Mouse (Mus musculus): Measurements from ENCODE around the gene Tnnt1. TPM values are rescaled to one million over a fixed set of nuclear protein-coding genes. Genes with fewer than 3 reads are reported as not detected.
"Not testable (repeated sequence)": the region's sequence is repeated elsewhere in the genome, so short reads cannot be mapped to it uniquely, and the experiment has no call there.

Tnnt1 gene
- polyA plus RNA-seq, 1 experiment: 1.8 TPM

- 15% methylated on average over 28 of the region's 28 CpGs for WGBS
- H3K27ac ChIP-seq (ENCODE audit: control insufficient read depth, insufficient read depth, low read length): no peak within 1 kb of the TSS
- H3K4me1 ChIP-seq (replicated peaks; ENCODE audit: control insufficient read depth, insufficient read depth, low read length): no peaks in the 10 kb centered on the region; the same call in 1 of the 2 replicates
- H3K27me3 ChIP-seq (ENCODE audit: control insufficient read depth, insufficient read depth, low read length): peaks cover 5% of the 10 kb centered on the region
- peak within 1 kb of the TSS; percentile 9; the same call in 1 of the 2 replicates for H3K4me3 ChIP-seq (ENCODE audit: control insufficient read depth, insufficient read depth, low read length)
- no peaks in the 10 kb centered on the region for H3K36me3 ChIP-seq (ENCODE audit: control insufficient read depth, insufficient read depth, low read length)
- TF ChIP-seq CTCF (IDR thresholded peaks at IDR 0.05; ENCODE audit: borderline replicate concordance, control insufficient read depth, extremely low read depth, insufficient read depth, low read length, poor library complexity) (no peak), POLR2A (IDR thresholded peaks at IDR 0.05; ENCODE audit: control insufficient read depth, extremely low read depth, insufficient read depth, low read length, poor library complexity) (no peak)
- DNase-seq: no peak
Measured at GRCm38 (mm10) chr7:4532005-4532729, 16.0 kb upstream of the Tnnt1 start, which contains the start of gene Dnaaf3. Dnaaf3 (minus strand) TSS chr7:4532453.

GRCm38 (mm10) chr7:4530166-4530565, 14.0 kb upstream of the Tnnt1 start:
- H3K27me3 ChIP-seq (ENCODE audit: control insufficient read depth, insufficient read depth, low read length); H3K4me3 ChIP-seq (ENCODE audit: control insufficient read depth, insufficient read depth, low read length); H3K4me1 ChIP-seq (replicated peaks; ENCODE audit: control insufficient read depth, insufficient read depth, low read length); DNase-seq; H3K27ac ChIP-seq (ENCODE audit: control insufficient read depth, insufficient read depth, low read length); H3K36me3 ChIP-seq (ENCODE audit: control insufficient read depth, insufficient read depth, low read length): not testable (repeated sequence)
- 87% methylated on average over 8 of the region's 8 CpGs for WGBS

GRCm38 (mm10) chr7:4527302-4527689, 11.1 kb upstream of the Tnnt1 start:
- Histone ChIP-seq H3K27me3 (ENCODE audit: control insufficient read depth, insufficient read depth, low read length) (peaks cover 5% of the 10 kb centered on the region), H3K4me1 (replicated peaks; ENCODE audit: control insufficient read depth, insufficient read depth, low read length) (peaks cover 4% of the 10 kb centered on the region), H3K36me3 (ENCODE audit: control insufficient read depth, insufficient read depth, low read length) (no peaks in the 10 kb centered on the region), H3K27ac (ENCODE audit: control insufficient read depth, insufficient read depth, low read length) (no peak overlapping the region), H3K4me3 (ENCODE audit: control insufficient read depth, insufficient read depth, low read length) (no peak overlapping the region)
- 74% methylated on average over 18 of the region's 18 CpGs for WGBS
- DNase-seq: no peak
- no peak for TF ChIP-seq POLR2A (IDR thresholded peaks at IDR 0.05; ENCODE audit: control insufficient read depth, extremely low read depth, insufficient read depth, low read length, poor library complexity)

- H3K27me3 ChIP-seq (ENCODE audit: control insufficient read depth, insufficient read depth, low read length): peaks cover under 1% of the 10 kb centered on the region
- peak; percentile 83; the same call in 1 of the 2 replicates for TF ChIP-seq CTCF (IDR thresholded peaks at IDR 0.05; ENCODE audit: borderline replicate concordance, control insufficient read depth, extremely low read depth, insufficient read depth, low read length, poor library complexity)
- no peak for TF ChIP-seq POLR2A (IDR thresholded peaks at IDR 0.05; ENCODE audit: control insufficient read depth, extremely low read depth, insufficient read depth, low read length, poor library complexity)
- H3K4me3 ChIP-seq (ENCODE audit: control insufficient read depth, insufficient read depth, low read length): peak overlapping the region; percentile 49
- WGBS: 24% methylated on average over 40 of the region's 40 CpGs
- H3K27ac ChIP-seq (ENCODE audit: control insufficient read depth, insufficient read depth, low read length): no peak overlapping the region
- no peaks in the 10 kb centered on the region for H3K36me3 ChIP-seq (ENCODE audit: control insufficient read depth, insufficient read depth, low read length)
- peak; percentile 79 for DNase-seq
- H3K4me1 ChIP-seq (replicated peaks; ENCODE audit: control insufficient read depth, insufficient read depth, low read length): peaks cover 4% of the 10 kb centered on the region
Measured at GRCm38 (mm10) chr7:4526341-4527301, 10.4 kb upstream of the Tnnt1 start.

- H3K27ac ChIP-seq (ENCODE audit: control insufficient read depth, insufficient read depth, low read length); H3K4me3 ChIP-seq (ENCODE audit: control insufficient read depth, insufficient read depth, low read length); H3K27me3 ChIP-seq (ENCODE audit: control insufficient read depth, insufficient read depth, low read length); H3K36me3 ChIP-seq (ENCODE audit: control insufficient read depth, insufficient read depth, low read length): not testable (repeated sequence)
- 66% methylated on average over 15 of the region's 15 CpGs for WGBS
- DNase-seq: peak; percentile 58
- peak; percentile 47; the same call in 1 of the 2 replicates for TF ChIP-seq CTCF (IDR thresholded peaks at IDR 0.05; ENCODE audit: borderline replicate concordance, control insufficient read depth, extremely low read depth, insufficient read depth, low read length, poor library complexity)
- peaks cover 16% of the 10 kb centered on the region for H3K4me1 ChIP-seq (replicated peaks; ENCODE audit: control insufficient read depth, insufficient read depth, low read length)
Measured at GRCm38 (mm10) chr7:4524212-4524922, 8.2 kb upstream of the Tnnt1 start, which contains the start of gene Tnni3. Tnni3 (minus strand) TSS chr7:4524229.
